Mouse (Mus musculus) hindbrain, embryonic 11.5 days (tissue): ENCODE data around the gene Vegfc. TPM values are rescaled to one million over a fixed set of nuclear protein-coding genes. Genes with fewer than 3 reads are reported as not detected.

ENCODE experiments used
- ATAC-seq: fragments of 200-750 bp; cut with Nextera tagmentation; 2 replicates; pipeline ENCODE4 v1.8.0; 2017; ENCODE audit warnings: mild to moderate bottlenecking, moderate TSS enrichment, moderate library complexity; ENCODE audit not compliant: low FRiP score
- DNase-seq: peaks from one replicate; pipeline ENCODE4 v3.0.0-alpha.2; 2015; ENCODE audit warnings: low spot score
- H3K27ac ChIP-seq: fragments of 300-500 bp; sonication (generic); 2 replicates; pipeline ENCODE4 v1.5.1; 2014; ENCODE audit warnings: mild to moderate bottlenecking, low read depth, low read length
- H3K27me3 ChIP-seq: fragments of 300-500 bp; sonication (generic); 2 replicates; pipeline ENCODE4 v1.6.1; 2014; ENCODE audit warnings: mild to moderate bottlenecking, low read length, moderate library complexity, mixed read lengths; ENCODE audit not compliant: control insufficient read depth, insufficient read depth
- H3K36me3 ChIP-seq: fragments of 300-500 bp; sonication (generic); 2 replicates; pipeline ENCODE4 v1.6.1; 2014; ENCODE audit warnings: mild to moderate bottlenecking, low read length, moderate library complexity, mixed read lengths; ENCODE audit not compliant: control insufficient read depth, insufficient read depth
- H3K4me1 ChIP-seq: fragments of 300-500 bp; sonication (generic); replicated peaks from 2 replicates; pipeline ENCODE4 v1.6.1; 2014; ENCODE audit warnings: low read length, mixed read lengths; ENCODE audit not compliant: control insufficient read depth, insufficient read depth
- H3K4me2 ChIP-seq: fragments of 300-500 bp; sonication (generic); replicated peaks from 2 replicates; pipeline ENCODE4 v1.6.1; 2014; ENCODE audit warnings: mild to moderate bottlenecking, low read depth, low read length
- H3K4me3 ChIP-seq: fragments of 300-500 bp; sonication (generic); 2 replicates; pipeline ENCODE4 v1.5.1; 2014; ENCODE audit warnings: low read depth, low read length
- H3K9ac ChIP-seq: fragments of 300-500 bp; sonication (generic); 2 replicates; pipeline ENCODE4 v1.6.1; 2014; ENCODE audit warnings: low read depth, low read length
- H3K9me3 ChIP-seq: fragments of 300-500 bp; sonication (generic); 2 replicates; pipeline ENCODE4 v1.6.1; 2016; ENCODE audit warnings: low read length; ENCODE audit not compliant: control insufficient read depth
- WGBS: fragments of 180-500 bp; shearing (Covaris S2); extraction: QIAGEN DNeasy Blood & Tissue Kit; methylation state at CpG from one replicate; pipeline ENCODE4 v1.1.7; 2014; 5-methylcytosine and 5-hydroxymethylcytosine counted together
- polyA plus RNA-seq: library from polyadenylated mRNA; unstranded; fragments of >200 nt; fragmentation: Nextera tagmentation; extraction: Ambion mirVana; gene quantifications from 2 replicates; pipeline ENCODE4 v1.2.1, GENCODE M21; 2014

Gene Vegfc
- polyA plus RNA-seq: 5.9 and 7.2 TPM in 2 replicates

DNA sequence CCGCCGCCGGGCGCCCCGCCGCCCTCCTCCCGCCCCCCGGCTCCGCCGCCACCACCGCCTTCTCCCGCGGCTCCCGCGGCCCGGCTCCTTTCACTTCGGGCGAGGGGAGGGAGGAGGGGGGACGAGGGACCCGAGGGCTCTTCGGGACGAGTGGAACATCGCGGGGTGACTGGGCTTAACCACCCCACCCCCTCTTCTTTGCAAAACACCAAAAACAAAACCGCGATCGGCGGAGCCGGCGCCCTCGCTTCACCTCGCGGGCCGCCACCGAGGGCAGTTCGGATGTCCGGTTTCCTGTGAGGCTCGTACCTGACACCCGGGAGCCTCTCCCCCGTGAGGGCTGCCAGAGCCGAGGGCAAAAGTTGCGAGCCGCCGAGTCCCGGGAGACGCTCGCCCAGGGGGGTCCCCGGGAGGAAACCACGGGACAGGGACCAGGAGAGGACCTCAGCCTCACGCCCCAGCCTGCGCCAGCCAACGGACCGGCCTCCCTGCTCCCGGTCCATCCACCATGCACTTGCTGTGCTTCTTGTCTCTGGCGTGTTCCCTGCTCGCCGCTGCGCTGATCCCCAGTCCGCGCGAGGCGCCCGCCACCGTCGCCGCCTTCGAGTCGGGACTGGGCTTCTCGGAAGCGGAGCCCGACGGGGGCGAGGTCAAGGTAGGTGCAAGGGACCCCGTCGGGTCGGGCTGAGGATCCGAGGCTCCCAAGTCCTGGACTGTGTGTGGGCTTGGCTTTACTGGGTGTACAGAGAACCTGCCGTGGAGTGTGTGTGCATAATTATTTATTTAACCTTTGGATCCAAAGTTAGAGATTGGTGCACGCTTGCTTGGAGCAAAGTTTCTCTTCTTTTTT lies at the start of gene Vegfc:
Vegfc (plus strand) TSS at position 336 of the 850 bp plus-strand sequence.
- under 1% methylated on average over 61 of the region's 79 CpGs for WGBS
- DNase-seq: peak; percentile 79

DNA sequence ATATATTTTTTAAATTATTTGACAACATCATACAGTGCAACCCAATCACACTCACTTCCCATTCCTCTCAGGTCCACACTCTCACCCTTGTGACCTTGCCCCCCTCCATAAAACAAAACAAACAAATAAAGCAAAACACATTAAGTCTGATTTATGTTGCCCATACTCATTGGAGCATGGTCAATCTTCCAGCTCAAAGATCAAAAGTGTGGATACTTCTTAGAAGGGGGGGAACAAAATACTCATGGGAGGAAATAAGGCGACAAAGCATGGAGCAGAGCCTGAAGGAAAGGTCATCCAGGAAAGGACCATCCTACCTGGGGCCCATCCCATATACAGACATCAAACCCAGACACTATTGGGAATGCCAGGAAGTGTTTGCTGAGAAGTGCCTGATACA lies 42.8 kb upstream of the Vegfc start:
- H3K4me2 ChIP-seq: no peak overlapping the region
- no peak for ATAC-seq
- WGBS: 91% methylated on average over 1 of the region's 1 CpGs
- no peak for DNase-seq
- no peak overlapping the region for H3K9ac ChIP-seq
- H3K4me3 ChIP-seq: no peak overlapping the region
- no peaks in the 10 kb centered on the region for H3K27me3 ChIP-seq
- no peaks in the 10 kb centered on the region for H3K36me3 ChIP-seq
- H3K9me3 ChIP-seq: no peaks in the 10 kb centered on the region
- no peak overlapping the region for H3K27ac ChIP-seq
- H3K4me1 ChIP-seq: no peaks in the 10 kb centered on the region

More for the DNA sequence above, at the start of gene Vegfc:
- no peaks in the 10 kb centered on the region for H3K36me3 ChIP-seq
- no peaks in the 10 kb centered on the region for H3K4me1 ChIP-seq
- H3K4me3 ChIP-seq: peak within 1 kb of the TSS; percentile 61
- H3K27me3 ChIP-seq: no peaks in the 10 kb centered on the region
- H3K27ac ChIP-seq: peak within 1 kb of the TSS; percentile 62
- peak within 1 kb of the TSS; percentile 81 for H3K4me2 ChIP-seq
- ATAC-seq: peak; percentile 86
- no peaks in the 10 kb centered on the region for H3K9me3 ChIP-seq
- peak within 1 kb of the TSS; percentile 77 for H3K9ac ChIP-seq

DNA sequence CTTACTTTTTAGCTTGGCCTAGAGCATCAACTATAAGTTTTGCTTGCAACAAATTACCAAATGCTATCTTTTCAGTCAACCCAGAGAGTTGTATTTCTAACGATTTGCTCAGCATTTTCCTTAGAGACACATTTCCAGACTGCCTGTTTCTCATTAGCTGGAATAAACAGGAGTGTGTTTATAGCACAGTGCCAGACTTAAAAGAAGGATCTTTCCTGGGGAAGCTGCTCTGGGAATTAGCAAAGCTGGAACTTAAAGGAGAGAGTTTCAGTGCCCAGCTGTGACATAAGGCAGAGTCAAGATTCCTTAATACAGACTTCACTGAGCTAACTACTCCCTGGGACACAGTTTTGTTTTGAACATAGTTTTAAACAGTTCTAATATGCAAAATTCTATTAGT lies 34.8 kb upstream of the Vegfc start:
- Histone ChIP-seq H3K27me3 (no peaks in the 10 kb centered on the region), H3K27ac (no peak overlapping the region), H3K4me2 (no peak overlapping the region), H3K9me3 (no peaks in the 10 kb centered on the region), H3K36me3 (no peaks in the 10 kb centered on the region), H3K4me3 (no peak overlapping the region), H3K4me1 (no peaks in the 10 kb centered on the region), H3K9ac (no peak overlapping the region)
- 53% methylated on average over 1 of the region's 1 CpGs for WGBS
- no peak for DNase-seq
- ATAC-seq: no peak

DNA sequence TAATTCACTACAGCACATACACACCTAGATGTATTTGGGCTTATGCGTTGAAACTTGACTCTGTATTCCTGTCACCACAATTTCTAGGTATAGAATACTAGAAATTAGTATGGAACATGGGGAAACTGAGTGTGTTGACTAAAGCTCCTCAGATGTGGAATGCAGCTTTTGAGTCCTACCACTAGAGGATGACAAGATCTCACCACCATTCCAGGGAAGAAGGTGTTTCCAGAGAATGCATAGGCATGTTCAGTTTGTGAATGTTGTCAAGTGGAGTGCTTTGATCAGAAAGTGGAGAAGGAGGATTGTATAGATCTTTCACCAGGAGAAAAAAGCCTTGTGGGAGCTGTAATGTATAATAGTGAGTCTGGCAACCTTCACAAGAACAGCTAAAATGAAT lies 33.9 kb upstream of the Vegfc start:
- Histone ChIP-seq H3K4me3 (no peak overlapping the region), H3K9ac (no peak overlapping the region), H3K4me1 (no peaks in the 10 kb centered on the region), H3K27me3 (no peaks in the 10 kb centered on the region), H3K4me2 (no peak overlapping the region), H3K36me3 (no peaks in the 10 kb centered on the region), H3K27ac (no peak overlapping the region), H3K9me3 (no peaks in the 10 kb centered on the region)
- WGBS: 92% methylated on average over 1 of the region's 1 CpGs
- no peak for DNase-seq
- ATAC-seq: no peak

DNA sequence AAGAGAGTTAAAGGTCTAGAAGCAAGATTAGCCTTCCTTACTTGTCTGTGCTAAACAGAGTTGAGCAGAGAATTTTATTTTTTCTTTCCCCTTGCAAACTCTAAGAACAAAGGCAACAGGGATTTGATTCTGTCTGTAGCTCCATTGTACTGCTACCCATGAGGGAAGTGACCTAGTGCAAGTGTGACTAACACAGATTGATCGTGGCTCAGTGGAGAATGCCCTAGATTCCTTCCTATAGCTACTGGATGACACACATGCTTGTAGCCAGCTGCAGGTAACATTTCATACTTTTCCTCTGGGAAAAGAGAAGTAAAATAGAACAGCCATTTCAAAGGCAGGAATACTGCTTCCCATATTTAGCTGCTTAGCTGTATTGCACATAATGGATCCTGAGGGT lies 24.2 kb upstream of the Vegfc start:
- 15% methylated on average over 1 of the region's 1 CpGs for WGBS
- Histone ChIP-seq H3K27ac (no peak overlapping the region), H3K36me3 (no peaks in the 10 kb centered on the region), H3K9me3 (no peaks in the 10 kb centered on the region), H3K4me3 (no peak overlapping the region), H3K27me3 (no peaks in the 10 kb centered on the region), H3K9ac (no peak overlapping the region), H3K4me1 (no peaks in the 10 kb centered on the region), H3K4me2 (no peak overlapping the region)
- ATAC-seq (peak; percentile 75; the same call in 1 of the 2 replicates), DNase-seq (peak; percentile 47)

DNA sequence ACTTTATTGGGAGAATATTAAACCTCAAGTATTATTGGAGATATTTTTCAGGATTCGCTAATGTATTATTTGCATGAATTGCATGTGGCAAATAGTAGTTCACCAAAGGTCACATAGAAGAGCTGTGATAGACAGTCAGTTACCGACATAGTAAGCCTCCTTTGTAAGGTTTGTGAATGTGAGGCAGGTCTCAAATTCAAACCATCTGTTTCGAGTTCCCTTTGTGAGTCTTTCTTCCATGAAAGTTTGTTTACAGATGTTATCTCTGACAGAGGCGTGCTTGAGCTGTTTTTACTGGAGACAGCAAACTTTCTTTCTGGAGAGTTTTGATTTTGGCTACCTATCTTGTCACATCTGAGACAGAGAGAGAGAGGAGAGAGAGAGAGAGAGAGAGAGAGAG lies 11.9 kb upstream of the Vegfc start:
- H3K4me3 ChIP-seq: no peak overlapping the region
- WGBS: 42% methylated on average over 4 of the region's 4 CpGs
- H3K4me1 ChIP-seq: no peaks in the 10 kb centered on the region
- DNase-seq (no peak), ATAC-seq (no peak)
- H3K36me3 ChIP-seq: no peaks in the 10 kb centered on the region
- no peak overlapping the region for H3K9ac ChIP-seq
- H3K4me2 ChIP-seq: no peak overlapping the region
- H3K27me3 ChIP-seq: no peaks in the 10 kb centered on the region
- H3K27ac ChIP-seq: no peak overlapping the region
- H3K9me3 ChIP-seq: no peaks in the 10 kb centered on the region

DNA sequence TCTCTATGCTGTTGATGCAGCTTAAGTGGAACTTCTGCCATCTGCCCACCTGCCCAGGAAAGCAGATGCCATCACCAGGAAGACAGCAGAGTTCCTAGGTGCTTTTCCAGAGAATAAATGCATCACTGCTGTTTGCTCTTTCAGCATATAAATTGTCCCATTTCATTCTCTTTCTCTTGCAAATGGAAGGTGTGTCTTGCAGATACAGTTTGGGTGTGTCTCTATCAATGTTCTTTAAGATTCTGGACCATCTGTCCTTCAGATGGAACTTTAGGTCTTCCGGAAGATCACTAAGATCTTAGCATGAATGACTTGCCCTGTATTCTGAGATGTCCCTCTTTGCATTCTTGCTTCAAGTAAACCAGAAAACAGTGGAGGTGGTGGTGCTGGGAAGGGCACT lies 1.1 kb upstream of the Vegfc start:
- H3K9me3 ChIP-seq: no peaks in the 10 kb centered on the region
- DNase-seq: no peak
- no peaks in the 10 kb centered on the region for H3K36me3 ChIP-seq
- H3K9ac ChIP-seq: no peak overlapping the region
- no peaks in the 10 kb centered on the region for H3K4me1 ChIP-seq
- H3K4me3 ChIP-seq: no peak overlapping the region
- ATAC-seq: no peak
- peak overlapping the region; percentile 81 for H3K4me2 ChIP-seq
- H3K27ac ChIP-seq: no peak overlapping the region
- H3K27me3 ChIP-seq: no peaks in the 10 kb centered on the region
- 50% methylated on average over 1 of the region's 1 CpGs for WGBS

DNA sequence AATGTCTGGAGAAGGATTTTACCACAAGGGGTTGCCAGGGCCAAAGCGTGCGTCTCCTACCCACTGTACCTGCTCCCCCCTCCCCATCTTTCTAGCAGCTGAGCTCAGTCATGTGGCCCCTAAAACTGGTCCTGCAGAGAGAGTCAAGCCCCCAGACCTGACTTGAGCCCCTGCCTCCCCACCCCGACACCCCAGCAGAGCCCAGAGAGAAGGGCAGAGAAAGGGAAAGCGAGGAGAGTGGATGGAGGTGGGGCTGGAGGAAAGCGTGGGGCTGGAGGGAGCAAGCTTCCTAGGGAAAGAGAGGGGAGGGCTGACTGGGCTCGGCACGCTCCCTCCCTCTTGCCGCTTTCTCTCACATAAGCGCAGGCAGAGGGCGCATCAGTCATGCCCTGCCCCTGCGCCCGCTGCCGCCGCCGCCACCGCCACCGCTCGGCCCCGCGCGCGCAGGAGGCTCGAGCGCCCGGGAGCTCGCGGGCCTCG lies 575 bp upstream of the Vegfc start:
- no peaks in the 10 kb centered on the region for H3K4me1 ChIP-seq
- no peaks in the 10 kb centered on the region for H3K27me3 ChIP-seq
- peak overlapping the region; percentile 77 for H3K9ac ChIP-seq
- H3K27ac ChIP-seq: peak overlapping the region; percentile 62
- H3K4me2 ChIP-seq: peak overlapping the region; percentile 81
- no peaks in the 10 kb centered on the region for H3K36me3 ChIP-seq
- H3K9me3 ChIP-seq: no peaks in the 10 kb centered on the region
- DNase-seq (no peak), ATAC-seq (peak; percentile 94)
- 3% methylated on average over 8 of the region's 28 CpGs for WGBS
- peak overlapping the region; percentile 61 for H3K4me3 ChIP-seq

- Histone ChIP-seq H3K4me3 (peak overlapping the region; percentile 61), H3K9me3 (no peaks in the 10 kb centered on the region), H3K9ac (peak overlapping the region; percentile 77; the same call in 1 of the 2 replicates), H3K4me1 (no peaks in the 10 kb centered on the region), H3K27ac (no peak overlapping the region), H3K4me2 (peak overlapping the region; percentile 81), H3K27me3 (no peaks in the 10 kb centered on the region), H3K36me3 (no peaks in the 10 kb centered on the region)
- DNase-seq (no peak), ATAC-seq (no peak)
- WGBS: 8% methylated on average over 1 of the region's 1 CpGs
These were observed 675 bp downstream of the Vegfc start for GRCm38 (mm10) chr8:54078121-54078440.
